Mouse (Mus musculus): Measurements from ENCODE around the gene Stard8. TPM values are rescaled to one million over a fixed set of nuclear protein-coding genes. Genes with fewer than 3 reads are reported as not detected.
A peak's percentile ranks its signal among the peaks of the same experiment; 100 is the strongest.
"Not testable (repeated sequence)": the region's sequence is repeated elsewhere in the genome, so short reads cannot be mapped to it uniquely, and the experiment has no call there.

The Stard8 gene
- polyA plus RNA-seq, 1 experiment from 2014 or later = 2.8 TPM

DNA sequence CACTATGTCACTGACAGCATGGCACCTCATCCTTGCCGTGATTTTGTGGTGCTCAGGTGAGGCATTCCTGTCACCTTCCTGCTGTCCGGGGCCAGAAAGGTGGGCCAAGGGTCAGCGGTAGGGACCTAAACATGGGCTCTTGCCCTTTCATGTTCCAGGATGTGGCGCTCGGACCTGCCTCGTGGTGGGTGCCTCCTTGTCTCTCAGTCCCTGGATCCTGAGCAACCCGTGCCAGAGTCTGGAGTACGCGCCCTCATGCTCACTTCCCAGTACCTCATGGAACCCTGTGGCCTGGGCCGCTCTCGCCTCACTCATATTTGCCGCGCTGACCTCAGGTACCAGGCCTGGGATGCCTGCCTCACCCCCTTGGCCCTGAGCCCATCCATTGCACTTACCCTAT lies 69.5 kb downstream of the Stard8 start:
- 98% methylated on average over 13 of the region's 13 CpGs for WGBS
- no peak overlapping the region for H3K9ac ChIP-seq
- no peak overlapping the region for H3K27ac ChIP-seq

DNA sequence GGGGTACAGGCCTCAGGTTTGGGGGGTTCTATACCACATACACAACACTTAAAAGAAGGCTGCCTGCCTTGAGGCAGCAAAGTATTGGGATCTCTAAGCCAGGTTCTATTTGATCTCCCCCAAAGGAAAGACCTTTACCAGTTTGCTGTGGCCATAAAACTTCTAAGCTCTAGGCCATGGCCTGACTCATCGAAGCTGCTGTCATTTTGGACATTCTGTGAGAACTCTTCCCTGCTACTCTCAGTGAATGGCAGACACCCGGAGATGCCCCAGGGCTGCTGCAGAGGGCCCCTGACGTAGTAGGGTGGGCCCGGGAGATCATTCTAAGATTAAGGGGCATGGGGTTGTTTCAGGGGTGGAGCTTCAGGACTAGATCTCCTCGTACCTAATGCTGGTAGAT lies 72.1 kb downstream of the Stard8 start:
- Histone ChIP-seq H3K27ac (no peak overlapping the region), H3K9me3 (replicated peaks) (no peaks in the 10 kb centered on the region), H3K27me3 (no peaks in the 10 kb centered on the region), H3K36me3 (ENCODE audit: poor library complexity, severe bottlenecking) (no peaks in the 10 kb centered on the region), H3K4me2 (no peak overlapping the region), H3K9ac (no peak overlapping the region), H3K4me1 (no peaks in the 10 kb centered on the region), H3K4me3 (no peak overlapping the region)
- 81% methylated on average over 5 of the region's 5 CpGs for WGBS
- no peak for ATAC-seq

More for the DNA sequence above, 69.5 kb downstream of the Stard8 start:
- Histone ChIP-seq H3K9me3 (replicated peaks) (no peaks in the 10 kb centered on the region), H3K4me1 (no peaks in the 10 kb centered on the region), H3K36me3 (ENCODE audit: poor library complexity, severe bottlenecking) (no peaks in the 10 kb centered on the region), H3K4me3 (no peak overlapping the region), H3K27me3 (no peaks in the 10 kb centered on the region), H3K4me2 (no peak overlapping the region)
- ATAC-seq = no peak

DNA sequence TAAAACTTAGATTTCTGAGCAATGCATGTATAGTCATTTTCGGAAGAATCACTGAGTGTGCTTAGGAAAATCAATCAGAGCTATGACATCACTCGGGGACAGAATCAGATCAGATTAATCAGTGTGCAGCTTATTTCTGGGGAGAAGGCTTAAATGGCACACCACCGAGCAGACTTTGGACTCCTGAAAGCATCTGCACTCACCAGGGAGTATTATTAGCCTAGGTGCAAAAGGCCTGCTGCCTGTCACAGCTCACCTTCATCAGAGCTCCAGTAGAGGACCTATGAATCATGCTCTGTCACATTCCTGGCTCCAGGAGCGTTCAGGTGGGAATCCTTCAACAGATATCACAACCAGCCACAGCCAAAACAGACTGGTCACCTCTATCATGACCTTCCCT lies 73.4 kb downstream of the Stard8 start:
- ATAC-seq = no peak
- H3K4me3 ChIP-seq = no peak overlapping the region
- no peak overlapping the region for H3K4me2 ChIP-seq
- 79% methylated on average over 4 of the region's 4 CpGs for WGBS
- no peaks in the 10 kb centered on the region for H3K4me1 ChIP-seq
- no peaks in the 10 kb centered on the region for H3K27me3 ChIP-seq
- no peak overlapping the region for H3K27ac ChIP-seq
- H3K9ac ChIP-seq = no peak overlapping the region
- H3K9me3 ChIP-seq (replicated peaks) = no peaks in the 10 kb centered on the region
- no peaks in the 10 kb centered on the region for H3K36me3 ChIP-seq (ENCODE audit: poor library complexity, severe bottlenecking)

DNA sequence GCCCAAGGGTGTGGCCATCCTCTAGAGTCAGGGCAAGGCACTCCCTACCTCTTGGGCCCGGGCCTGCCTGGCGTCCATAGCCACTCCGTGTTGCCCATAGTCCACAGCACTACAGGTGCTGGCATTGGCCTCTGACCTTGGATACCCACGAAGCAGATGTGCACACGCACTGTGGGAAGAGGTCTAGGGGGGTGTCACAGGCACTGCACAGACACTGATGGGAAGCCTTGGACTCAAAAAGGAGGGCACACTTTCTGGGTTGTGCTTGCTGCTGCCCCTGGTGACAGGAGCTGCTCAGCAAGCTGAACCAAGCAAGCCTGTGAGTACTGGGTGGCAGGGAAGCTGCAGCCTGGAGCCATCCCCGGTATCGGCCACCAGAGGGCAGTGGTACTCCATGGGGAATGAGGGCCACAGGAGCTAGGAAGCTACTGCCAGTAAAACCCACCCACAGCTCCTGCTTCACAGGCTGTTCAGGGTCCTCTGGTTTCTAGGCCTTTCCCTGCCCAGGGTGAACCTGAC lies 75.4 kb downstream of the Stard8 start:
- H3K4me3 ChIP-seq; H3K27ac ChIP-seq; H3K9me3 ChIP-seq (replicated peaks); H3K36me3 ChIP-seq (ENCODE audit: poor library complexity, severe bottlenecking); H3K4me1 ChIP-seq; H3K9ac ChIP-seq; H3K4me2 ChIP-seq; H3K27me3 ChIP-seq: not testable (repeated sequence)
- WGBS = 79% methylated on average over 5 of the region's 7 CpGs
- ATAC-seq = peak; percentile 76; the same call in 1 of the 2 replicates

DNA sequence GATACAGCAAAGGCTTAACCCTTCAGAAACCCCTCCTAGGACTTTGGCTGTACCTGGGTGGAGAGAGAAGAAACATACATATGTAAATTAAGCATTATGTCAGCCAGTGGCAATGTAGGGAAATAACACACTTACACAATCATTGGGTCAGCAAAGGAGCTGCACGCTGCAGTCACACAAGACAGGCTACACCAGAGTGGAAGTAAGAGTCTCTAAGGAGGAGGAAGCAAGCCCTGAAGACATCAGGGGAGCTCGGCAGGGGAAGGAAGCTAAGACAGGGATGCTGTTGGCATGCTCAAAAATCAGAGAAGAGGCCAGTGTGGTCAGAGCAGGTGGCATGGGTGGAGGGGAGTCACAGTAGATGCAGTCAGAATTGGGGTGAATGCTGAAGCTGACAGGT lies 89.7 kb downstream of the Stard8 start:
- Histone ChIP-seq H3K4me3 (no peak overlapping the region), H3K27ac (no peak overlapping the region), H3K27me3 (peaks cover 7% of the 10 kb centered on the region; the same call in 1 of the 2 replicates), H3K36me3 (ENCODE audit: poor library complexity, severe bottlenecking) (no peaks in the 10 kb centered on the region), H3K9me3 (replicated peaks) (no peaks in the 10 kb centered on the region), H3K4me1 (no peaks in the 10 kb centered on the region), H3K9ac (no peak overlapping the region), H3K4me2 (no peak overlapping the region)
- 76% methylated on average over 2 of the region's 2 CpGs for WGBS
- ATAC-seq = no peak

DNA sequence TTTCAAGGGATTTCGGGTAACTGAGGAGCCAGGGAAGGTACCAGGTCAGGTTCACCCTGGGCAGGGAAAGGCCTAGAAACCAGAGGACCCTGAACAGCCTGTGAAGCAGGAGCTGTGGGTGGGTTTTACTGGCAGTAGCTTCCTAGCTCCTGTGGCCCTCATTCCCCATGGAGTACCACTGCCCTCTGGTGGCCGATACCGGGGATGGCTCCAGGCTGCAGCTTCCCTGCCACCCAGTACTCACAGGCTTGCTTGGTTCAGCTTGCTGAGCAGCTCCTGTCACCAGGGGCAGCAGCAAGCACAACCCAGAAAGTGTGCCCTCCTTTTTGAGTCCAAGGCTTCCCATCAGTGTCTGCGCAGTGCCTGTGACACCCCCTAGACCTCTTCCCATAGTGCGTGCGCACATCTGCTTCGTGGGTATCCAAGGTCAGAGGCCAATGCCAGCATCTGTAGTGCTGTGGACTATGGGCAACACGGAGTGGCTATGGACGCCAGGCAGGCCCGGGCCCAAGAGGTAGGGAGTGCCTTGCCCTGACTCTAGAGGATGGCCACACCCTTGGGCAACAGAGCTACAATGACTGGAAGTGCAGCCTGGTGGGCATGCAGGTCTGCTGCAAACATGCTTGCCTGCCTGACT lies 108.2 kb downstream of the Stard8 start:
- WGBS = 72% methylated on average over 7 of the region's 10 CpGs
- H3K9ac ChIP-seq; H3K9me3 ChIP-seq (replicated peaks); H3K27ac ChIP-seq; H3K4me3 ChIP-seq; H3K4me1 ChIP-seq; H3K4me2 ChIP-seq; H3K36me3 ChIP-seq (ENCODE audit: poor library complexity, severe bottlenecking); H3K27me3 ChIP-seq: not testable (repeated sequence)
- ATAC-seq = peak; percentile 74; the same call in 1 of the 2 replicates

DNA sequence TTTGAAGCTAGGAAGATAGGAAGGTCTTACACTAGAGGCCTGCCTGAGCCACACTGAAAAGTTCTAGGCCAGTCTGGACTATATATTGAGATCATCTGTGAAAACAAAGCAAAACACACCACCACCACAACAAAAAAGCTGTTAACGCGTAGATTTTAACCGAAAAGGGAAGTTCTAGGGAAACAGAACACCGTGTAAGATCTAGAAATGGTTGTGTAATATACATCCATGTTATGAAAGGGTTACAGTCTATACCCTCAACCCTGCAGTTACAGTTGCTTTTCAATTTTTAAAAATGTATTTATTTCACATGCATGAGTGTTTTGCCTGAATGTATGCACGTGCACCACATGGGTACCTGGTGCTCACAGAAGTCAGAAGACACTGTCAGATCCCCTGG lies 116.5 kb downstream of the Stard8 start:
- WGBS = 91% methylated on average over 5 of the region's 5 CpGs
- ATAC-seq = no peak

More for the DNA sequence above, 116.5 kb downstream of the Stard8 start:
- no peaks in the 10 kb centered on the region; the same call in 1 of the 2 replicates for H3K27me3 ChIP-seq
- no peak overlapping the region for H3K4me2 ChIP-seq
- H3K27ac ChIP-seq = no peak overlapping the region
- no peaks in the 10 kb centered on the region for H3K36me3 ChIP-seq (ENCODE audit: poor library complexity, severe bottlenecking)
- H3K4me3 ChIP-seq = no peak overlapping the region
- H3K9ac ChIP-seq = no peak overlapping the region
- H3K4me1 ChIP-seq = no peaks in the 10 kb centered on the region
- no peaks in the 10 kb centered on the region for H3K9me3 ChIP-seq (replicated peaks)

Other genes with a start within 250 kb of the Stard8 start
- gene Ophn1, start 112.2 kb upstream of the Stard8 start, polyA plus RNA-seq (2015; fragmentation: Nextera tagmentation; extraction: Ambion mirVana) = 32.9 and 34.4 TPM in 2 replicates
- 18.1 and 21.9 TPM in 2 replicates for gene Yipf6, start 66.9 kb upstream of the Stard8 start, polyA plus RNA-seq (2015; fragmentation: Nextera tagmentation; extraction: Ambion mirVana)
- 67.6 and 71.9 TPM in 2 replicates for gene Efnb1, start 132.9 kb downstream of the Stard8 start, polyA plus RNA-seq (2015; fragmentation: Nextera tagmentation; extraction: Ambion mirVana)